ENCODE assay signal across 25 mouse cellular contexts in genomic region chr16:35922301-35922895, GRCm38 (mm10). TPM values are rescaled to one million over a fixed set of nuclear protein-coding genes. Genes with fewer than 3 reads are reported as not detected.
DNase-seq lines count a peak whose midpoint lies in the region; ATAC-seq and TF ChIP-seq lines count a peak whose summit lies in the region.
"Had no signal": no experiment of that assay in that cellular context is flagged by ENCODE, and none has a peak within 500 bp of the region (broad histone marks: within the 10 kb centered on the region; RNA-seq: fewer than 3 reads in every experiment).

No protein-coding gene starts in this region.

- peak; percentile 70 for DNase-seq in heart, adult 11 months
- DNase-seq in liver, postnatal 0 days: no peak
- DNase-seq in MEL (ENCODE audit: low read depth, low spot score): peak; percentile 54
- peak; percentile 41 for DNase-seq in induced T-regulatory cell, adult 2 months (ENCODE audit: low read depth)
- no peak for DNase-seq in frontal cortex, postnatal 25 days (ENCODE audit: low spot score in 2 of 2)
- DNase-seq: adrenal gland, adult 2 months; adrenal gland, postnatal 10 days; adrenal gland, postnatal 25 days; cerebellum, adult 11 months; cerebellum, adult 18-20 months; cerebellum, adult 8-10 months; cerebellum, adult 9-11 months; cerebellum, postnatal 14 days; cerebellum, postnatal 36 days; embryo, embryonic 11 days had no signal

- H3K4me1 ChIP-seq in heart, embryonic 12.5 days (replicated peaks): no peaks in the 10 kb centered on the region
- 0 out of 2 replicates have a peak, but pooled peaks cover 8% of the 10 kb centered on the region for H3K4me1 ChIP-seq in liver, postnatal 0 days (ENCODE audit: insufficient read depth)
- no peaks in the 10 kb centered on the region for H3K4me1 ChIP-seq in liver, embryonic 12.5 days
- H3K4me1 ChIP-seq in MEL (ENCODE audit: control insufficient read depth in 1 of 2, insufficient read depth in 2 of 2, low read length in 2 of 2): peaks cover 3 to 6% of the 10 kb centered on the region in 2 experiments; a peak in 1 of 4 replicates
- H3K4me1 ChIP-seq in forebrain, embryonic 15.5 days: no peaks in the 10 kb centered on the region
- H3K4me1 ChIP-seq: embryonic facial prominence, embryonic 13.5 days; embryonic facial prominence, embryonic 15.5 days; forebrain, embryonic 10.5 days; forebrain, embryonic 12.5 days had no signal

- ATAC-seq in heart, embryonic 12.5 days (ENCODE audit: insufficient number of reproducible peaks, low FRiP score): no peak
- ATAC-seq in liver, postnatal 0 days: no peak
- ATAC-seq in liver, embryonic 12.5 days: no peak
- no peak for ATAC-seq in forebrain, embryonic 15.5 days (replicated peaks)
- ATAC-seq: forebrain, embryonic 14.5 days had no signal

- no peaks in the 10 kb centered on the region for H3K36me3 ChIP-seq in heart, embryonic 12.5 days
- H3K36me3 ChIP-seq in liver, postnatal 0 days (replicated peaks; ENCODE audit: insufficient read depth, low read length): peaks cover 4% of the 10 kb centered on the region
- H3K36me3 ChIP-seq in liver, embryonic 12.5 days: no peaks in the 10 kb centered on the region
- peaks cover 0 to 5% of the 10 kb centered on the region in 2 experiments; a peak in 2 of 4 replicates for H3K36me3 ChIP-seq in MEL (ENCODE audit: control insufficient read depth in 1 of 2, insufficient read depth in 2 of 2, low read length in 2 of 2)
- no peaks in the 10 kb centered on the region for H3K36me3 ChIP-seq in forebrain, embryonic 15.5 days
- H3K36me3 ChIP-seq: embryonic facial prominence, embryonic 13.5 days; embryonic facial prominence, embryonic 15.5 days; forebrain, embryonic 10.5 days; forebrain, embryonic 12.5 days had no signal

- H3K9me3 ChIP-seq in heart, embryonic 12.5 days (replicated peaks): no peaks in the 10 kb centered on the region
- H3K9me3 ChIP-seq in liver, postnatal 0 days (ENCODE audit: low read length): no peaks in the 10 kb centered on the region
- H3K9me3 ChIP-seq in liver, embryonic 12.5 days (replicated peaks): no peaks in the 10 kb centered on the region
- no peaks in the 10 kb centered on the region for H3K9me3 ChIP-seq in MEL (replicated peaks; ENCODE audit: insufficient read depth, low read length)
- H3K9me3 ChIP-seq in forebrain, embryonic 15.5 days: no peaks in the 10 kb centered on the region
- H3K9me3 ChIP-seq: embryonic facial prominence, embryonic 13.5 days; embryonic facial prominence, embryonic 15.5 days; forebrain, embryonic 10.5 days; forebrain, embryonic 12.5 days; G1E had no signal

- TF ChIP-seq POLR2A in MEL (IDR thresholded peaks at IDR 0.05; ENCODE audit: control insufficient read depth in 1 of 2, insufficient read depth in 1 of 2, low read depth in 1 of 2, low read length in 2 of 2, poor library complexity in 1 of 2): no peak

- H3K9ac ChIP-seq in heart, embryonic 12.5 days: no peak overlapping the region
- H3K9ac ChIP-seq in liver, postnatal 0 days (replicated peaks): no peak overlapping the region
- no peak overlapping the region for H3K9ac ChIP-seq in liver, embryonic 12.5 days
- H3K9ac ChIP-seq in MEL (ENCODE audit: control insufficient read depth, low read depth, low read length, poor library complexity, severe bottlenecking): no peak overlapping the region
- no peak overlapping the region for H3K9ac ChIP-seq in forebrain, embryonic 15.5 days (replicated peaks)
- H3K9ac ChIP-seq: embryonic facial prominence, embryonic 13.5 days; embryonic facial prominence, embryonic 15.5 days; forebrain, embryonic 12.5 days had no signal

- H3K27ac ChIP-seq in heart, embryonic 12.5 days (ENCODE audit: poor library complexity, severe bottlenecking): no peak overlapping the region
- peak overlapping the region; percentile 34; the same call in 1 of the 2 replicates for H3K27ac ChIP-seq in liver, postnatal 0 days (ENCODE audit: low read depth)
- no peak overlapping the region for H3K27ac ChIP-seq in liver, embryonic 12.5 days
- H3K27ac ChIP-seq in MEL (ENCODE audit: control insufficient read depth, low read depth, low read length): no peak overlapping the region
- H3K27ac ChIP-seq in forebrain, embryonic 15.5 days (replicated peaks): no peak overlapping the region
- H3K27ac ChIP-seq: embryonic facial prominence, embryonic 13.5 days; embryonic facial prominence, embryonic 15.5 days; forebrain, embryonic 10.5 days; forebrain, embryonic 12.5 days had no signal

- no peak for TF ChIP-seq CTCF in liver, postnatal 0 days (IDR thresholded peaks at IDR 0.05; ENCODE audit: low read depth)
- no peak for TF ChIP-seq CTCF in MEL (IDR thresholded peaks at IDR 0.05 in 2 of 3, conservative IDR thresholded peaks at IDR 0.05 in 1 of 3; ENCODE audit: control insufficient read depth in 1 of 3, insufficient read depth in 1 of 3, low read depth in 2 of 3, low read length in 3 of 3, poor library complexity in 1 of 3, severe bottlenecking in 1 of 3)

- no peak overlapping the region for H3K4me3 ChIP-seq in heart, embryonic 12.5 days
- no peak overlapping the region for H3K4me3 ChIP-seq in liver, postnatal 0 days (ENCODE audit: low read depth, low read length)
- no peak overlapping the region for H3K4me3 ChIP-seq in liver, embryonic 12.5 days
- peak overlapping the region in 1 of 2 experiments; percentile 28; a peak in 2 of 4 replicates for H3K4me3 ChIP-seq in MEL (ENCODE audit: control insufficient read depth in 1 of 2, insufficient read depth in 1 of 2, low read depth in 2 of 2, low read length in 2 of 2)
- no peak overlapping the region for H3K4me3 ChIP-seq in forebrain, embryonic 15.5 days
- H3K4me3 ChIP-seq: embryonic facial prominence, embryonic 13.5 days; embryonic facial prominence, embryonic 15.5 days; erythroblast, embryonic 14.5 days; forebrain, embryonic 10.5 days; forebrain, embryonic 12.5 days had no signal

- TF ChIP-seq EP300 in liver, postnatal 0 days (IDR thresholded peaks at IDR 0.05; ENCODE audit: low read depth): no peak
- peak in 1 of 2 experiments; percentile 40; a peak in 1 of 4 replicates for TF ChIP-seq EP300 in MEL (IDR thresholded peaks at IDR 0.05; ENCODE audit: low read depth in 1 of 2, low read length in 2 of 2)

- H3K27me3 ChIP-seq in heart, embryonic 12.5 days (replicated peaks): no peaks in the 10 kb centered on the region
- no peaks in the 10 kb centered on the region for H3K27me3 ChIP-seq in liver, postnatal 0 days (ENCODE audit: insufficient read depth, low read length)
- no peaks in the 10 kb centered on the region for H3K27me3 ChIP-seq in liver, embryonic 12.5 days (replicated peaks)
- H3K27me3 ChIP-seq in MEL (ENCODE audit: control insufficient read depth in 1 of 2, insufficient read depth in 2 of 2, low read length in 2 of 2): no peaks in the 10 kb centered on the region
- H3K27me3 ChIP-seq in forebrain, embryonic 15.5 days: no peaks in the 10 kb centered on the region
- H3K27me3 ChIP-seq: embryonic facial prominence, embryonic 13.5 days; embryonic facial prominence, embryonic 15.5 days; forebrain, embryonic 12.5 days had no signal

- H3K4me2 ChIP-seq in heart, embryonic 12.5 days: no peak overlapping the region
- no peak overlapping the region for H3K4me2 ChIP-seq in liver, postnatal 0 days (ENCODE audit: low read depth, low read length)
- H3K4me2 ChIP-seq in liver, embryonic 12.5 days: no peak overlapping the region
- H3K4me2 ChIP-seq in forebrain, embryonic 15.5 days (replicated peaks): no peak overlapping the region
- H3K4me2 ChIP-seq: embryonic facial prominence, embryonic 13.5 days; embryonic facial prominence, embryonic 15.5 days; forebrain, embryonic 12.5 days had no signal

- TF ChIP-seq RAD21 in MEL (IDR thresholded peaks at IDR 0.05; ENCODE audit: low read depth, low read length): no peak

- WGBS in heart, embryonic 12.5 days: 64% methylated on average over 3 of the region's 3 CpGs
- 52% methylated on average over 3 of the region's 3 CpGs for WGBS in liver, postnatal 0 days (ENCODE audit: insufficient replicate concordance)
- WGBS in liver, embryonic 12.5 days (ENCODE audit: insufficient replicate concordance): 42% methylated on average over 3 of the region's 3 CpGs
- WGBS in forebrain, embryonic 15.5 days: 72% methylated on average over 3 of the region's 3 CpGs

- no peaks in the 10 kb centered on the region for H3K79me2 ChIP-seq in MEL (ENCODE audit: control insufficient read depth, insufficient read depth, low read length, poor library complexity)

RNA-seq across cellular contexts. Expression of gene Parp9, which starts 15.9 kb away (rescaled TPM):
- 5.5 and 6.5 TPM in 2 replicates for polyA plus RNA-seq in heart, embryonic 12.5 days (2016; fragmentation: Nextera tagmentation; extraction: Ambion mirVana)
- polyA plus RNA-seq in liver, postnatal 0 days (2015; fragmentation: Nextera tagmentation; extraction: Ambion mirVana): 21.8 and 23.4 TPM in 2 replicates
- polyA plus RNA-seq in liver, embryonic 12.5 days (2016; fragmentation: Nextera tagmentation; extraction: Ambion mirVana): 5.7 and 5.8 TPM in 2 replicates
- 3.0 and 3.4 TPM in 2 replicates for total RNA-seq in MEL (2012; rRNA removed)
- polyA plus RNA-seq in MEL (2012; ENCODE audit: insufficient read depth in 1 of 2, insufficient read length in 2 of 2, low read depth in 1 of 2, low replicate concordance in 2 of 2, missing spikeins in 1 of 2): 1 to 10 TPM in 1 of 2 experiments, not detected in 1; 5.3 TPM
- 2.4 and 2.5 TPM in 2 replicates for polyA plus RNA-seq in forebrain, embryonic 15.5 days (2015; fragmentation: Nextera tagmentation; extraction: Ambion mirVana)

RNA-seq across cellular contexts. Expression of gene Dtx3l, which starts 16.6 kb away (rescaled TPM):
- polyA plus RNA-seq in heart, embryonic 12.5 days (2016; fragmentation: Nextera tagmentation; extraction: Ambion mirVana): 4.9 and 5.0 TPM in 2 replicates
- 15.8 and 16.3 TPM in 2 replicates for polyA plus RNA-seq in liver, postnatal 0 days (2015; fragmentation: Nextera tagmentation; extraction: Ambion mirVana)
- polyA plus RNA-seq in liver, embryonic 12.5 days (2016; fragmentation: Nextera tagmentation; extraction: Ambion mirVana): 3.4 and 3.5 TPM in 2 replicates
- total RNA-seq in MEL (2012; rRNA removed): 3.5 and 3.9 TPM in 2 replicates
- polyA plus RNA-seq in MEL (2012; ENCODE audit: insufficient read depth in 1 of 2, insufficient read length in 2 of 2, low read depth in 1 of 2, low replicate concordance in 2 of 2, missing spikeins in 1 of 2): 1 to 10 TPM in 1 of 2 experiments, not detected in 1; 6.0 TPM
- 1.7 and 2.2 TPM in 2 replicates for polyA plus RNA-seq in forebrain, embryonic 15.5 days (2015; fragmentation: Nextera tagmentation; extraction: Ambion mirVana)

RNA-seq across cellular contexts. Expression of gene Parp14, which starts 51.1 kb away (rescaled TPM):
- polyA plus RNA-seq in heart, embryonic 12.5 days (2016; fragmentation: Nextera tagmentation; extraction: Ambion mirVana): 0.60 and 0.72 TPM in 2 replicates
- polyA plus RNA-seq in liver, postnatal 0 days (2015; fragmentation: Nextera tagmentation; extraction: Ambion mirVana): 2.1 and 2.3 TPM in 2 replicates
- polyA plus RNA-seq in liver, embryonic 12.5 days (2016; fragmentation: Nextera tagmentation; extraction: Ambion mirVana): 0.81 and 1.2 TPM in 2 replicates
- 0.98 and 1.2 TPM in 2 replicates for total RNA-seq in MEL (2012; rRNA removed)
- 1 to 10 TPM in 1 of 2 experiments, not detected in 1; 1.5 TPM for polyA plus RNA-seq in MEL (2012; ENCODE audit: insufficient read depth in 1 of 2, insufficient read length in 2 of 2, low read depth in 1 of 2, low replicate concordance in 2 of 2, missing spikeins in 1 of 2)
- polyA plus RNA-seq in forebrain, embryonic 15.5 days (2015; fragmentation: Nextera tagmentation; extraction: Ambion mirVana): 0.19 and 0.26 TPM in 2 replicates

RNA-seq across cellular contexts. Expression of gene Kpna1, which starts 56.2 kb away (rescaled TPM):
- polyA plus RNA-seq in heart, embryonic 12.5 days (2016; fragmentation: Nextera tagmentation; extraction: Ambion mirVana): 61.4 and 64.4 TPM in 2 replicates
- polyA plus RNA-seq in liver, postnatal 0 days (2015; fragmentation: Nextera tagmentation; extraction: Ambion mirVana): 14.8 and 17.6 TPM in 2 replicates
- 52.6 and 53.9 TPM in 2 replicates for polyA plus RNA-seq in liver, embryonic 12.5 days (2016; fragmentation: Nextera tagmentation; extraction: Ambion mirVana)
- 24.5 and 25.2 TPM in 2 replicates for total RNA-seq in MEL (2012; rRNA removed)
- 10 to 100 TPM in 1 of 2 experiments, not detected in 1; 34.9 TPM for polyA plus RNA-seq in MEL (2012; ENCODE audit: insufficient read depth in 1 of 2, insufficient read length in 2 of 2, low read depth in 1 of 2, low replicate concordance in 2 of 2, missing spikeins in 1 of 2)
- polyA plus RNA-seq in forebrain, embryonic 15.5 days (2015; fragmentation: Nextera tagmentation; extraction: Ambion mirVana): 75.2 and 76.2 TPM in 2 replicates

Comparison
In these comparisons a context has a peak if more than half of its experiments do, and no peak if none do; other contexts are left out.
1. DNase-seq: peak in heart, adult 11 months (single experiment), MEL (single experiment) and induced T-regulatory cell, adult 2 months (single experiment); none in liver, postnatal 0 days (single experiment) and frontal cortex, postnatal 25 days (0 of 2).